Mouse (Mus musculus) limb, embryonic 10.5 days (tissue): ENCODE measurements around the gene Gse1. TPM values are rescaled to one million over a fixed set of nuclear protein-coding genes. Genes with fewer than 3 reads are reported as not detected.
A peak's percentile ranks its signal among the peaks of the same experiment; 100 is the strongest.
"Not testable (repeated sequence)": the region's sequence is repeated elsewhere in the genome, so short reads cannot be mapped to it uniquely, and the experiment has no call there.

Source experiments
- DNase-seq: peaks from one replicate; pipeline ENCODE4 v3.0.0-alpha.2; 2017; ENCODE audit warnings: low spot score
- H3K27ac ChIP-seq: fragments of 300-500 bp; sonication (generic); 2 replicates; pipeline ENCODE4 v1.5.1; 2016; ENCODE audit warnings: mild to moderate bottlenecking
- H3K27me3 ChIP-seq: fragments of 300-500 bp; sonication (generic); 2 replicates; pipeline ENCODE4 v1.6.1; 2016; ENCODE audit warnings: low read depth, mild to moderate bottlenecking; ENCODE audit not compliant: poor library complexity, severe bottlenecking
- H3K36me3 ChIP-seq: fragments of 300-500 bp; sonication (generic); 2 replicates; pipeline ENCODE4 v1.6.1; 2016; ENCODE audit warnings: mild to moderate bottlenecking, moderate library complexity
- H3K4me1 ChIP-seq: fragments of 300-500 bp; sonication (generic); 2 replicates; pipeline ENCODE4 v1.6.1; 2016
- H3K4me3 ChIP-seq: fragments of 300-500 bp; sonication (generic); 2 replicates; pipeline ENCODE4 v1.5.1; 2016; ENCODE audit warnings: mild to moderate bottlenecking, moderate library complexity
- H3K9me3 ChIP-seq: fragments of 300-500 bp; sonication (generic); replicated peaks from 2 replicates; pipeline ENCODE4 v1.6.1; 2016; ENCODE audit warnings: mild to moderate bottlenecking
- WGBS: fragments of 180-500 bp; shearing (Covaris S2); methylation state at CpG from one replicate; pipeline ENCODE4 v1.1.7; 2016; 5-methylcytosine and 5-hydroxymethylcytosine counted together
- polyA plus RNA-seq: library from polyadenylated mRNA; unstranded; fragments of >200 nt; fragmentation: Nextera tagmentation; extraction: Ambion mirVana; gene quantifications from 2 replicates; pipeline ENCODE4 v1.2.1, GENCODE M21; 2016

Gene Gse1
- polyA plus RNA-seq, 1 experiment from 2014 or later: 6.7 TPM

DNA sequence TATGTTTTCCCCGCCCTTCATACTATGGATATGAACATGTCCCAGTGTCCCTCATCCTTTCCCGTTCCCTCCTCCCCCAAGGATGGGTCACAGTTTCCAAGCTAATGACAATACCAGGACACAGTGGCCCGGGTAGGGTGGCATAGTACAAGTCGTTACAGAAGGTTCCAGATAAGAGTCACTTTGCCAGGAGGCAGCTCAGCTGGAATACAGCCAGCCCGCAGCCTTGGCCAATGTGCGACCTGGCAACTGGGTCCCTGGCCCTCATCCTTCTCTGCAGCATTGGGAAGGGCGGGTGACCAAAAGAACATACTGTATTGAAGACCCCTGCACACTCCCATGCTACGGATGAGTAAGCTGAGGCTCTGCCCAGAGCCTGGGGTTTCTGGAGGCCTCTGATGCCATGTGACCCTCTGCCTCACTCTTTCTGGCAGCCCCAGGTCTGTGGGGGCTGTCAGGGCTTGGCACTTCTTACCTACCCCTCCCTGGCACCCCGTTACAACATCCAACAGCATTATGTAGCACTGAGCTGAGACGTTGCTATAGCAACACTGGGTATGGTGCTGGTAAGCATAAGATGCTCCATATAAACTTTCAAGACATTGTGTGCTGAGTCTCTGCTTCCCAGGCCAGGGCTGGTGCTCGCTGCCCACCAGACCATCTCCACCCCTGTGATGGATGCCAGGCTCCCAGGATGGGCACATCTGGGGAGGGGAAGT lies 100.9 kb downstream of the Gse1 start:
- Histone ChIP-seq H3K27ac (no peak overlapping the region), H3K27me3 (0 out of 2 replicates have a peak, but pooled peaks cover 4% of the 10 kb centered on the region), H3K36me3 (no peaks in the 10 kb centered on the region), H3K4me3 (no peak overlapping the region), H3K9me3 (no peaks in the 10 kb centered on the region), H3K4me1 (peaks cover 65% of the 10 kb centered on the region)
- WGBS: 93% methylated on average over 11 of the region's 11 CpGs
- DNase-seq: no peak

DNA sequence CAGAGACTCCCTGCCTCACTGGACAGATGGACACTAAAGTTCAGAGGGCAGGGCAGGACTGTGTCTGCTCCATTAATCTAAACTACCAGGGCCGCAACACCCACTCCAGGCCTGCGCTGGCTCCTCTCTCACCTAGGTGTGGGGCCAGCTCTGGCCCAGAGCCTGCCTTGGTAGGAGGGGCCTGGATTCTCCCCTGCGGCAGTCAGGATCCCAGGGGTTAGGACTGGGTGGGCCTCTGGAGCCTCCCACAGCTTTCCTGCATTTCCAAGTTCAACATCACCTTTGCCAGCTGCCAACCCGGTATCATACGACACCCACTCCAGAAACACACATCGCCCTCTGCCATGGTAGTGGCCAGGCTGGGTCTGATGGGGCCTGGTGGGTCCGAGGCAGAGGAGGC lies 102.8 kb downstream of the Gse1 start:
- WGBS: 57% methylated on average over 7 of the region's 7 CpGs
- no peaks in the 10 kb centered on the region for H3K9me3 ChIP-seq
- H3K4me3 ChIP-seq: no peak overlapping the region
- H3K27me3 ChIP-seq: no peaks in the 10 kb centered on the region
- no peak for DNase-seq
- no peaks in the 10 kb centered on the region for H3K36me3 ChIP-seq
- H3K27ac ChIP-seq: peak overlapping the region; percentile 64
- H3K4me1 ChIP-seq: peaks cover 68% of the 10 kb centered on the region

DNA sequence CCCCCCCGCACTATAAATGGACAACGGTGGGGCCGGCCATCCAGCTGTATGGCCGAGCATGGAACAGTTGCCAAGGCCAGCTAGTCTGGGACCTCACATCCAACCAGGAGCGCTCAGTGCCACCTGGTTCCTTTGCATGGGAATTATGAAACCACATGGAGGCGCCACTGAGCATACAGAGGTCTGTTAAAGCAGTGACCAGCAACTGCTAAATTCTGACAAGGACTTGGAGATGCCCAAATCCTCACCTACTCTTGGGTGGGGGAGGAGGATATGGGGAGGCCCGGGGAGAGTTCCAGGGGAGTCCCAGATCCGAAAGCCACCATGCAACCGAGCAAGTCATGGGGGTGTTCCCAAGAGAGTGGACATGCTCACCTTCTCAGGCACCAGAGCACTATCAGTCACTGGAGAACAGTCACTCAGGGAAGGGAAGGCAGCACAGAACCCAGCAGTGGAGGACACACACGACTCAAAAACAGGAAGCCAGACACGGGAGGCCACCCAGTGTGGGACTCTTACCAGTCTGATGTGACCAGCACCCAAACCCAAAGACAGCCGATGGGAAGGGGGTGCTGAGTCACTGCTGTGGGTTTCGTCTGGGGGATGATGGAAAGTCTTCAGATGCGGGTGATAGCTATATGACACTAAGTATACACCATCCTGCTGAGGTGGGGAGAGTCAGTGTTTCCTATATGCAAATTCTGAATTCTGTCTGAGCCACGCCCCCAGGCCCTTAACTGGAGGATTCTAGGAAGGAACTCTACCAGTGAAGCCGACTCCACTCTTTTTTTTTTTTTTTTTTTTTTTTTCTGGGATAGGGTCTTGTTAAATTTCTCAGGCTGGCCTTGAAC lies 104.3 kb downstream of the Gse1 start:
- Histone ChIP-seq H3K27me3 (no peaks in the 10 kb centered on the region), H3K4me1 (peaks cover 72% of the 10 kb centered on the region), H3K36me3 (no peaks in the 10 kb centered on the region), H3K4me3 (no peak overlapping the region), H3K27ac (0 out of 2 replicates have a peak overlapping the region, but pooled peaks have one; percentile 5), H3K9me3 (no peaks in the 10 kb centered on the region)
- DNase-seq: no peak
- WGBS: 73% methylated on average over 16 of the region's 16 CpGs

DNA sequence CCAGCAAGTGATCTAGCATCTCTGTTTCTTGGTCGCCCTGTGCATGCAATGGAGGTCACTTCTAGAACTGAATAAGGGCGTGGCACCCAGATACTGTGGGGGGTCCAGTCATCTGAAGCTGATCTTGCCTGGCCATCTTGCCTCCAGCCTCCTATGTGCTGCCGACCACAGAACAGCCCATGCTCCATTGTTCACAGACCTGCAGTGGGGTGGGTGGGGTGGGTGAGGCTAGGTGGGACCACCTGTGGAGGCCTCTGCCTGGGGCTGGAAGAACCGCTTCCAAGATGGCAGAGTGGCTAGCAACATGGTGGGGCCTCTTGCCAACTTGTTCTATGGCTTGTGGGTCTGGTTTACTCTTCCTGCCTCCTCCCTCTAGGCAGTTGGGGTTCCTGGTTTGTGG lies 105.4 kb downstream of the Gse1 start:
- DNase-seq: no peak
- no peaks in the 10 kb centered on the region for H3K27me3 ChIP-seq
- peaks cover 4% of the 10 kb centered on the region; the same call in 1 of the 2 replicates for H3K36me3 ChIP-seq
- H3K27ac ChIP-seq: peak overlapping the region; percentile 53
- H3K4me3 ChIP-seq: no peak overlapping the region
- 87% methylated on average over 4 of the region's 4 CpGs for WGBS
- H3K4me1 ChIP-seq: peaks cover 82% of the 10 kb centered on the region
- H3K9me3 ChIP-seq: no peaks in the 10 kb centered on the region

DNA sequence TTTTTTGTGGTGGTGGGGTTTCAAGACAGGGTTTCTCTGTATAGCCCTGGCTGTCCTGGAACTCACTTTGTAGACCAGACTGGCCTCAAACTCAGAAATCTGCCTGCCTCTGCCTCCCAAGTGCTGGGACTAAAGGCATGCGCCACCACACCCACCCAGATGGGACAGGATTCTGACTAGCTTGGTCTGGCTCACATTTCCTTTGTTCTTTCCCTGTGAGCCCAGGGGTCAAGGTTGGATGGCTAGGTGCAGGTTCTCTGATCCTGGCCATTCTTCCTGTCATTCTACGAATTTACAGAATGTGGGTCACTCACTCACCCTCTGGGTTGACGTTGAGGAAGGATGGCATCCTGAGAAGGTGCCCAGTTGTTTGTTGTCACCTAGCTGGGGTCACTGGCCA lies 106.0 kb downstream of the Gse1 start:
- not testable (repeated sequence) for H3K9me3 ChIP-seq, H3K27me3 ChIP-seq, H3K36me3 ChIP-seq, DNase-seq, H3K4me3 ChIP-seq
- Histone ChIP-seq H3K27ac (peak overlapping the region; percentile 83), H3K4me1 (peaks cover 80% of the 10 kb centered on the region)
- WGBS: 55% methylated on average over 3 of the region's 3 CpGs

DNA sequence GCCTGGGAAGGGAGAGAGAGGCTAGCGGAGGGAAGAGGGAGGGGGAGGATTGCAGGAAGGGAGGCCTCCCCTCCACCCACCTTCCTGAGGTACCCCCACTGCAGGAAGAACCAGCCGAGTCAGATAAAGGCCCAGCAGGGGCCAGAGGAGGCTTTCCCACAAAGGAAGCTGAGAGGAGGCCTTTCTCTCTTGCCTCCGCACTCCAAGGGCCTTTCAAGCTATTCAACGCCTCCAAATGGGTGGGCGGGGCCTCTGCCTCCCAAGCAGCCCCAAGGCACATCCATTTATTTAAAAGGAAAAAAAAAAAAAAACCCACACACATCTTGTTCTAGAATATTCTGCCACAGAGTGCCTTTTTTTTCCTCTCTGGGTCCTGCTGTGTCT lies 106.6 kb downstream of the Gse1 start:
- H3K27ac ChIP-seq: peak overlapping the region; percentile 83
- peaks cover 6% of the 10 kb centered on the region; the same call in 1 of the 2 replicates for H3K36me3 ChIP-seq
- H3K27me3 ChIP-seq: 0 out of 2 replicates have a peak, but pooled peaks cover 2% of the 10 kb centered on the region
- DNase-seq: peak; percentile 58
- peaks cover 80% of the 10 kb centered on the region for H3K4me1 ChIP-seq
- no peaks in the 10 kb centered on the region for H3K9me3 ChIP-seq
- H3K4me3 ChIP-seq: no peak overlapping the region
- WGBS: 10% methylated on average over 5 of the region's 5 CpGs

DNA sequence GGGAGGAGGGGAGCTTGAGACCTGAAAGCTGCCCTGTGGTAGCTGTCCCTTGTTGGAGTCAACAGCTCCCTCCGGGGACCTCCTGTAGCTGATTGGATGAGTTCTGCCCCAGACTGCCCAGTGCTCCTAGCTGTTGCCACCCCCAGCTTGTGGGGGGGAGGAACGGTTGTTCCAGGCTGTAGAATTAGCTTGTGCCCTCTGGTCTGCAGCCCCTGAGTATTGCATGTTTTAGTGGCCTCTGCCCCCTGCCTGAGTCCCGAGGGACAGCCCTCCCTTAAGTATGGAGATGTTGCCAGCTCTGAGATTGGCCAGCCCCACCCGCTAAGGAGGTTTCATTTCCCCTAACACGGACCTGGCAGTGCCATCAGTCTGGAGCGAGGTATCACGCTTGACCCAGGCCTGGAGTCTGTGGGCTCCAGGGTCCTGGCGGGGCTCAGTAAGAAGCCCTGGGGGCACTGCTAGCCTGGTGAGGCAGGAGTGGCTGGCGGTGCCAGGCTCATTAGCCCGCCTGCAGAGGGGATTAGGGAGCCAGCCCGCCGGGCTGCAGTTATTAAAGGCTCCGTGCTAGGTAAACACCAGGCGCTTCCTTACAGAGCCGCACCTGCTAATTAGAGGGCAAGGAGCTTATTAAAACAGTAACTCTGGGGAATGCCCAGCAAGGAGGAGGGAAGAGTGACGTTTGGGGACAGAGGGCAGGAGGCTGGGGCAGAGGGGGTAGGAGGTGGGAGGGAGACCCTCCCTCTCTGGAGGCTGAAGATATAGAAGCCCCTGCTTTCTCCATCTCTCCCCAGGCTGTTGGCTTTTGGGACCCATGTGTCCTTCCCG lies 107.2 kb downstream of the Gse1 start:
- H3K27me3 ChIP-seq: 0 out of 2 replicates have a peak, but pooled peaks cover 4% of the 10 kb centered on the region
- no peaks in the 10 kb centered on the region for H3K9me3 ChIP-seq
- H3K36me3 ChIP-seq: peaks cover 6% of the 10 kb centered on the region; the same call in 1 of the 2 replicates
- peaks cover 85% of the 10 kb centered on the region for H3K4me1 ChIP-seq
- H3K4me3 ChIP-seq: peak overlapping the region; percentile 39
- H3K27ac ChIP-seq: peak overlapping the region; percentile 83
- 1% methylated on average over 17 of the region's 17 CpGs for WGBS
- DNase-seq: peak; percentile 64

DNA sequence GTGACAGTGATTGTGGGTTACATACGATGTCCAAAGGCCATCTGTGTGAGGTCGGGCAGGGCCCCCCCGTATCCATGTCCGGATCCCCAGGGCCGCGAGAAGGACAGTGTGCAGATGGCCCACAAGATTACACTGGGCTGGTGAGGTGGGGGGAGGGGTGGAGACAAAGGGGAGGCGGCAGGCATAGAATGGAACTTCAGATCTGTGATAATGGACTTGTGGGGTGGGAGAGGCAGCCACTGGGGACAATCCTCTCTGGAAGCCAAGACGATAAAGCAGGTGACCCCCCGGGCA lies 107.8 kb downstream of the Gse1 start:
- Histone ChIP-seq H3K27ac (peak overlapping the region; percentile 83), H3K4me3 (peak overlapping the region; percentile 39), H3K4me1 (peaks cover 86% of the 10 kb centered on the region), H3K36me3 (peaks cover 6% of the 10 kb centered on the region; the same call in 1 of the 2 replicates), H3K27me3 (0 out of 2 replicates have a peak, but pooled peaks cover 4% of the 10 kb centered on the region), H3K9me3 (no peaks in the 10 kb centered on the region)
- under 1% methylated on average over 9 of the region's 9 CpGs for WGBS
- peak; percentile 50 for DNase-seq

DNA sequence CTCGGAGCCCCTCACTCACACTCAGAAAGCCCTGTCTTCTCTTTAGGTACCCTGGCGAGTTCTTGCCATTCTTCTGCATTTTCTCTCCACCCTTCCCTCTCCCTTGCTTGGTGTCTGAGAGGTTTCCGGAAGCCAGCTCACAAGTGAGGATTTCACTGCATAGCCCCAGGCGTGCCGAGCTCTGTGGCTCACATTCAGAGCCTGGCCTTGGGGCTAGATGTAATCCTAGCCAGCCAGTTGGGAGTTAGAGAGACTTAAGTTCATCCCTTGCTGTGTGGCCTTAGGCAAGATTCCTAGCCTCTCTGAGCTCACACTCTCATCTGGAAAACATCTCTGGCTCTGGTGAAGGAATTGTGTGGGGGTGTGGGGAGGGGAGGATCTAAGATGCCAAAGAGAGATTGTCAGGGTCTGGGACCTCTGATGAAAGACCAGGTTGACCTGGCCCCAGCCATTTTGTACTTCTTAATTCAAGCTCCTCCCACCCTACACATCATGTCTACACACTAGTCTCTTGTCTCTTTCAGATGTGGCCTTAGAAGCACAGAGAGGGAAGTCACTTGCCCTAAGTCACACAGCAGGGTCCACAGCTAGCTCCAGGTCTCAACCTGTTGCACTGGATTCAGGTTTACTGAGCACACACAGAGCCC lies 108.8 kb downstream of the Gse1 start:
- Histone ChIP-seq H3K4me3 (no peak overlapping the region), H3K4me1 (peaks cover 86% of the 10 kb centered on the region), H3K27me3 (0 out of 2 replicates have a peak, but pooled peaks cover 4% of the 10 kb centered on the region), H3K27ac (peak overlapping the region; percentile 83), H3K36me3 (peaks cover 6% of the 10 kb centered on the region; the same call in 1 of the 2 replicates), H3K9me3 (no peaks in the 10 kb centered on the region)
- 46% methylated on average over 5 of the region's 5 CpGs for WGBS
- no peak for DNase-seq

DNA sequence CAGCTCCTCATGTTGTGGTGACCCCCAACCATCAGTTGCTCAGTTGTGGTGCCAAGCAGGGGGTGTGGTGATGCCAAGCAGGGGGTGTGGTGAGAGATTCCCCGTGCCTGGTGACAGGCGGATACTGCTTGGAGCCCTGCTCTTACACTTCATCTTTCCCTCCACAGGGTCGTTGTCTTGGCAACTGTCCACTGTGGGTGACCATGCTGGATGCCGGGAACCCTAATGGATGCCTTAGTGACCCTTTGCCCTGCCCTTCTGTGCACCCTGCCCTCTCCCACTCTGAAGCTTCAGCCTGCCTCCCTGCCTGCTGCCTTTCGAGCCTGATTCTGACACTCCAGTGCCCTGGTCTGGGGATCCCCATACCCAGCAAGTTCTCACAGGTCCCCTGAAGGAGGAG lies 109.4 kb downstream of the Gse1 start:
- H3K36me3 ChIP-seq: peaks cover 6% of the 10 kb centered on the region; the same call in 1 of the 2 replicates
- no peaks in the 10 kb centered on the region for H3K9me3 ChIP-seq
- H3K4me1 ChIP-seq: peaks cover 86% of the 10 kb centered on the region
- H3K27ac ChIP-seq: peak overlapping the region; percentile 83; the same call in 1 of the 2 replicates
- 0 out of 2 replicates have a peak, but pooled peaks cover 4% of the 10 kb centered on the region for H3K27me3 ChIP-seq
- no peak for DNase-seq
- WGBS: 57% methylated on average over 5 of the region's 5 CpGs
- H3K4me3 ChIP-seq: no peak overlapping the region

DNA sequence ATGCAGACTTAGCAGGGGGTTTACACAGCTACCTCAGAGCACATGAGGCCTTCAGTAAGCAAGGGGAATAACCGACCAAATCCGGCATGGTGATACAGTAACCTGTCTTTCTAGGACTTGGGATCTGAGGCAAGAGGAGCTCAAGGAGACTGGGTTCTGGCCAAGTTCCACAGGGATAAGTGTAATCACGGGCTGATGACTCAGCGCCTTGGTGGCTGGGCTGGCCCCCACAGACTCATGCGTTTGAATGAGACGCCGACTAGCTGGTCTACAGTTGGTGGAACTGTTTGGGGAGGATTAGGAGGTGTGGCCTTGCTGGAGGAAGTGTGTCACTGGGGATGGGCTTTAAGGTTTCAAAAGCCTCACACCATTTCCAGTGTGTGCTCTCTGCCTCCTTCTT lies 110.4 kb downstream of the Gse1 start:
- H3K27ac ChIP-seq: no peak overlapping the region
- peaks cover 92% of the 10 kb centered on the region for H3K4me1 ChIP-seq

DNA sequence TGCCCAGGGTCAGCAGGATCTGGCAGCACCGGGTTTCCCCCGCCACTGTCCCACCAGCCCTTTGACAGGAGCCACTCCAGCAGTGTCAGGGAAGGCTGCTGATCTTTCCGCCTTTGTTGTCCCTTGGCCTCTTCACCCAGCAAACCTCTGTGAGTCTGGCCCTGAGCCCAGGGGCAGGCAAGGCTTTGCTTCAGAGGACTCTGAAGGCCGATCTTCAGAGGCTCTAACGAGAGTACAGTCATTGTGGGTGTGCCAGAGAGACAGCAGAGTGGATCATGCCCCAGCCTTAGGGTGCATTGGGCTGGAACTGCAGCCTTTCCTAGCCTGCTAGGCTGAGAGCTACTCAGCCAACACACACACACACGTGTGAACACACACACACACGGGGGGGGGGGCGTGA lies 111.5 kb downstream of the Gse1 start:
- peaks cover 95% of the 10 kb centered on the region for H3K4me1 ChIP-seq

More for the DNA sequence above, 110.4 kb downstream of the Gse1 start:
- no peak for DNase-seq
- Histone ChIP-seq H3K36me3 (peaks cover 6% of the 10 kb centered on the region; the same call in 1 of the 2 replicates), H3K4me3 (no peak overlapping the region), H3K27me3 (0 out of 2 replicates have a peak, but pooled peaks cover 4% of the 10 kb centered on the region), H3K9me3 (no peaks in the 10 kb centered on the region)
- 92% methylated on average over 7 of the region's 7 CpGs for WGBS

More for the DNA sequence above, 111.5 kb downstream of the Gse1 start:
- DNase-seq: no peak
- H3K27me3 ChIP-seq: 0 out of 2 replicates have a peak, but pooled peaks cover 4% of the 10 kb centered on the region
- peaks cover 6% of the 10 kb centered on the region; the same call in 1 of the 2 replicates for H3K36me3 ChIP-seq
- H3K27ac ChIP-seq: peak overlapping the region; percentile 57
- 72% methylated on average over 7 of the region's 8 CpGs for WGBS
- no peak overlapping the region for H3K4me3 ChIP-seq
- H3K9me3 ChIP-seq: no peaks in the 10 kb centered on the region
